Mouse (Mus musculus): ENCODE measurements around the gene Ppp1r13b.

GRCm38 (mm10) chr12:111787015-111787414 lies 120.9 kb downstream of the Ppp1r13b start:
- no peak for TF ChIP-seq CTCF (IDR thresholded peaks at IDR 0.05; ENCODE audit: low read depth, low read length)
- no peak for TF ChIP-seq POLR2A (IDR thresholded peaks at IDR 0.05; ENCODE audit: borderline replicate concordance, low read depth, low read length)
